Mouse (Mus musculus) midbrain, embryonic 12.5 days (tissue): ENCODE results near the gene Fance. TPM values are rescaled to one million over a fixed set of nuclear protein-coding genes. Genes with fewer than 3 reads are reported as not detected.
A peak's percentile ranks its signal among the peaks of the same experiment; 100 is the strongest.

ENCODE experiments used
- ATAC-seq: fragments of 200-750 bp; cut with Nextera tagmentation; 2 replicates; pipeline ENCODE4 v1.8.0; 2017; ENCODE audit warnings: low read depth, moderate TSS enrichment, moderate library complexity; ENCODE audit not compliant: low FRiP score
- H3K27ac ChIP-seq: fragments of 300-500 bp; sonication (generic); replicated peaks from 2 replicates; pipeline ENCODE4 v1.5.1; 2016; ENCODE audit warnings: mild to moderate bottlenecking
- H3K27me3 ChIP-seq: fragments of 300-500 bp; sonication (generic); 2 replicates; pipeline ENCODE4 v1.6.1; 2016; ENCODE audit warnings: mild to moderate bottlenecking
- H3K36me3 ChIP-seq: fragments of 300-500 bp; sonication (generic); 2 replicates; pipeline ENCODE4 v1.6.1; 2016
- H3K4me1 ChIP-seq: fragments of 300-500 bp; sonication (generic); 2 replicates; pipeline ENCODE4 v1.6.1; 2016
- H3K4me2 ChIP-seq: fragments of 300-500 bp; sonication (generic); replicated peaks from 2 replicates; pipeline ENCODE4 v1.6.1; 2016; ENCODE audit warnings: mild to moderate bottlenecking, moderate library complexity
- H3K4me3 ChIP-seq: fragments of 300-500 bp; sonication (generic); 2 replicates; pipeline ENCODE4 v1.5.1; 2016; ENCODE audit warnings: mild to moderate bottlenecking
- H3K9ac ChIP-seq: fragments of 300-500 bp; sonication (generic); replicated peaks from 2 replicates; pipeline ENCODE4 v1.6.1; 2016; ENCODE audit warnings: mild to moderate bottlenecking, moderate library complexity
- H3K9me3 ChIP-seq: fragments of 300-500 bp; sonication (generic); 2 replicates; pipeline ENCODE4 v1.6.1; 2016; ENCODE audit warnings: mild to moderate bottlenecking
- WGBS: fragments of 180-500 bp; shearing (Covaris S2); methylation state at CpG from one replicate; pipeline ENCODE4 v1.1.7; 2016; 5-methylcytosine and 5-hydroxymethylcytosine counted together
- polyA plus RNA-seq: library from polyadenylated mRNA; unstranded; fragments of >200 nt; fragmentation: Nextera tagmentation; extraction: Ambion mirVana; gene quantifications from 2 replicates; pipeline ENCODE4 v1.2.1, GENCODE M21; 2016

Fance gene
- polyA plus RNA-seq, 1 experiment from 2014 or later: 28.5 TPM

- no peak overlapping the region for H3K27ac ChIP-seq
- H3K9me3 ChIP-seq: no peaks in the 10 kb centered on the region
- no peak overlapping the region for H3K4me2 ChIP-seq
- WGBS: 31% methylated on average over 4 of the region's 4 CpGs
- H3K9ac ChIP-seq: no peak overlapping the region
- no peak for ATAC-seq
- no peak overlapping the region for H3K4me3 ChIP-seq
- H3K4me1 ChIP-seq: peaks cover 42% of the 10 kb centered on the region
- peaks cover 4% of the 10 kb centered on the region for H3K36me3 ChIP-seq
- H3K27me3 ChIP-seq: peaks cover 26% of the 10 kb centered on the region; the same call in 1 of the 2 replicates
Measured at GRCm38 (mm10) chr17:28344050-28344607, 30.8 kb downstream of the Fance start.

DNA sequence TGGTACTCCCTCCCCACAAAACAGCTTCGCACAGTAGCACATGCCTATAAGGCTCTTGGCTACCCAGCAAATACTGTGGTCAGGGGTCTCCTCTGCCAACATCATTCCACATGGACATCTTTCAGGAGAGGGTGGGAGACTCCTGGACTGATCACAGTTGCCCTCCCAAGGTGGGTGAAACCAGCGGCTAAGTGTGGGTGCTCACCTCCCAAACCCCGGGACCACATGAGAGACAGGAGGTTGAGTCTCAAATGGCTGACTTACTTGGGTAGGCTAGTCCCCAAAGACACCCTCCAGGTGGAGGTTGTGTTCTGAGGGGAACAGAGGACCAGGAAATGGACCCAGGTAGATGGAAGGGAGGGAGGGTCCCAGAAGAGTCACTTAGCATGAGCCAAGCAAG is 31.4 kb downstream of the Fance start:
- no peak overlapping the region for H3K4me3 ChIP-seq
- H3K4me1 ChIP-seq: peaks cover 48% of the 10 kb centered on the region

DNA sequence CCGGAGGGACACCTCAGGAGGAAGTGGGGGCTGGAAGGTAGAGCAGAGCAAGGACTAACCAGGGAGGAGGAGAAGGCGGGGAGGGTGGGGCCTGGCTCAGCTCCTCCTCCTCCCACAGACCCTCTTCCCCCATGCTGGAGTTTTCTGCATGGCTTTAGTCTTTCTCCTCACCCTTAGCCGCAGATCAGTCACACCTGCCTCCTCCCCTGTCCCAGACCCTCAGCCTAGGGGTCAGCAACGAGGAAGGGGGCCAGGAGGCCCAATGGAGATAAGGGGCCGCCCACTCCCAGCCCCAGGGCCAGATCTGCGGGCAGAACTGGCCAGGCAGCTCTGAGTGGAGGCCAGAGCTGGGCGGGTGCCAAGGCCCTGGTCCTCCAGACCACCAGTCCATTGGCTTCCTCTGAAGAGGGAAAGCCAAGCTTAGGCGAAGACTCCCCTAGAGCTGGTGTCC is 32.0 kb downstream of the Fance start:
- Histone ChIP-seq H3K36me3 (no peaks in the 10 kb centered on the region), H3K4me2 (no peak overlapping the region), H3K9me3 (no peaks in the 10 kb centered on the region), H3K4me3 (no peak overlapping the region), H3K9ac (0 out of 2 replicates have a peak overlapping the region, but pooled peaks have one; percentile 21), H3K27me3 (peaks cover 31% of the 10 kb centered on the region; the same call in 1 of the 2 replicates), H3K4me1 (peaks cover 53% of the 10 kb centered on the region), H3K27ac (peak overlapping the region; percentile 25; the same call in 1 of the 2 replicates)
- 14% methylated on average over 8 of the region's 8 CpGs for WGBS
- ATAC-seq: no peak

More for the DNA sequence above, 31.4 kb downstream of the Fance start:
- H3K36me3 ChIP-seq: peaks cover 3% of the 10 kb centered on the region
- WGBS: 52% methylated on average over 3 of the region's 3 CpGs
- H3K9me3 ChIP-seq: no peaks in the 10 kb centered on the region
- H3K9ac ChIP-seq: no peak overlapping the region
- H3K27ac ChIP-seq: no peak overlapping the region
- H3K27me3 ChIP-seq: peaks cover 30% of the 10 kb centered on the region; the same call in 1 of the 2 replicates
- no peak overlapping the region for H3K4me2 ChIP-seq
- no peak for ATAC-seq

GRCm38 (mm10) chr17:28345882-28346281 is 32.6 kb downstream of the Fance start:
- H3K9me3 ChIP-seq: no peaks in the 10 kb centered on the region
- H3K36me3 ChIP-seq: no peaks in the 10 kb centered on the region
- H3K27me3 ChIP-seq: peaks cover 32% of the 10 kb centered on the region
- 0 out of 2 replicates have a peak overlapping the region, but pooled peaks have one; percentile 12 for H3K9ac ChIP-seq
- ATAC-seq: no peak
- WGBS: 11% methylated on average over 10 of the region's 10 CpGs
- peaks cover 49% of the 10 kb centered on the region for H3K4me1 ChIP-seq
- H3K4me2 ChIP-seq: no peak overlapping the region
- H3K27ac ChIP-seq: peak overlapping the region; percentile 25; the same call in 1 of the 2 replicates
- no peak overlapping the region for H3K4me3 ChIP-seq

DNA sequence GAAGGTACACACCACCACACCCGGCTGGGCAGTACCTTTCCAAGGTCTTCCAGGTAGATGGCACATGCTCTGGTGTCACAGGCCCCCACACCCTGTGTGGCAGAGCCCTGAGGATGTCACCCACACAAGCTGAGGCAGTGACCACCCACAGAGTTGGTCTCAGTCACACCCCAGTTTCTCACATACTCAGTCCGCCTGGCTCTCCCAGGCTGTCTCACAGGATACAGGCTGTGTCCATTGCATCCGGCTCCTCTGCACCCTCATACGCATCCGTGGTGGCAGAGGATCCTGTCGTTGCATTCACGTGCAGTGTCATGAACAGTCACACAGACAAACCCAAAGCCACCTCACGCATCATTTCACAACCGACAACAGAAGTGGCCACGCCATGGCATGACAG is 34.0 kb downstream of the Fance start:
- H3K9ac ChIP-seq: no peak overlapping the region
- H3K27ac ChIP-seq: no peak overlapping the region
- H3K27me3 ChIP-seq: peaks cover 42% of the 10 kb centered on the region
- no peak overlapping the region for H3K4me2 ChIP-seq
- H3K4me1 ChIP-seq: peaks cover 52% of the 10 kb centered on the region
- H3K36me3 ChIP-seq: no peaks in the 10 kb centered on the region
- no peaks in the 10 kb centered on the region for H3K9me3 ChIP-seq
- WGBS: 86% methylated on average over 10 of the region's 10 CpGs
- H3K4me3 ChIP-seq: no peak overlapping the region
- ATAC-seq: no peak

DNA sequence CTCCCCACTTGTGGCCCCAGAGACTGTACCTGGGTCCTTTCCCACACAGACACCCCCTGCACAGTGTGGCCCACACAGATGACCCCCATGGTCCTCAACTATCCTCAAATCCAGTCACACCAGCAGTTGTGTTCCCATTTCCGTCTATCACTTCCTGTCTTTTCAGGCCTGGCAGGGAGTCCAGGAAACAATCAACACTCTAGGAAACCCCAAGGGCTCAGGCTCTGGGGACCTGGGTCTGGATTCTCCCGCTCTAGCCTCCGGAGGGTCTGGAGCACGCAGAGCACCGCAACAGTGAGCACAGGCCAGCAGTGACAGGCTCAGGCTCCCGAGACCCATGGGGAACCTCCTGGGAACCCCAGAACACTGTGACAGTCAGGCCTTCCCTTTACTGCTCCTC is 34.9 kb downstream of the Fance start:
- H3K4me1 ChIP-seq: peaks cover 52% of the 10 kb centered on the region
- no peaks in the 10 kb centered on the region for H3K36me3 ChIP-seq
- peaks cover 46% of the 10 kb centered on the region for H3K27me3 ChIP-seq
- H3K4me3 ChIP-seq: no peak overlapping the region
- no peak overlapping the region for H3K9ac ChIP-seq
- no peak overlapping the region for H3K4me2 ChIP-seq
- ATAC-seq: no peak
- WGBS: 56% methylated on average over 6 of the region's 6 CpGs
- H3K27ac ChIP-seq: no peak overlapping the region
- no peaks in the 10 kb centered on the region for H3K9me3 ChIP-seq

- Histone ChIP-seq H3K4me3 (peak overlapping the region; percentile 63), H3K9ac (peak overlapping the region; percentile 77), H3K4me2 (peak overlapping the region; percentile 88), H3K36me3 (no peaks in the 10 kb centered on the region), H3K27me3 (peaks cover 51% of the 10 kb centered on the region), H3K4me1 (peaks cover 50% of the 10 kb centered on the region), H3K27ac (peak overlapping the region; percentile 55; the same call in 1 of the 2 replicates), H3K9me3 (no peaks in the 10 kb centered on the region)
- ATAC-seq: no peak
- WGBS: 15% methylated on average over 12 of the region's 13 CpGs
Measured at GRCm38 (mm10) chr17:28349264-28349880, 36.1 kb downstream of the Fance start.

DNA sequence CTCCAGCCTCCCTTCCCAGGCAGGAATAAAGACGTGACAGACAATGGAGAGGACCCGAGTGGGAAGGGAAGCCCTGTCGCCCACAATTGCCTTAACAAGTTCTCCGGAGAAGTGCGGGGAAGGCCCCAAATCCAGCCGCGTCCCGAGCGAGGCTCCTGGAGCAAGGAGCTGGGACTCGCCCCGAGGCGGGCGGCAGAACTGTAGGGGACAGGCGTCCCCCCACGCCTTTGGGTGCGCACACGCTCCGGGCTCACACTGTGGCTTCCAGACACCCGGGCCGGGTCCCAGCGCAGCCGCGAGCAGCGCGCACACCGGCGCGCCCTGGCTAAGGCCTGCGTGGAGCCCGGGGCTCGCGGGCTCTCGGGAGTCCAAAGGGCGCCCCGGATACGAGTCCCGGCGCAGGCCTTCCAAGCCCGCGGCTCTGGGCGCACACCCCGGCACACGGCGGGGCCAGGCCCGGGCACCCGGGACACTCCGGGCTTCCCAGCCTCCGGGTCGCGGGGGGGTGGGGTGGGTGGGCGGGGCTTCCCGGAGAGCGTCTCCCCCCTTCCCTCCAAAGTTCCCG is 36.7 kb downstream of the Fance start:
- ATAC-seq: peak; percentile 39
- Histone ChIP-seq H3K4me2 (peak overlapping the region; percentile 88), H3K27ac (peak overlapping the region; percentile 55), H3K4me1 (peaks cover 48% of the 10 kb centered on the region), H3K27me3 (peaks cover 51% of the 10 kb centered on the region), H3K4me3 (peak overlapping the region; percentile 63), H3K9me3 (no peaks in the 10 kb centered on the region), H3K9ac (peak overlapping the region; percentile 77), H3K36me3 (no peaks in the 10 kb centered on the region)
- WGBS: under 1% methylated on average over 52 of the region's 54 CpGs

DNA sequence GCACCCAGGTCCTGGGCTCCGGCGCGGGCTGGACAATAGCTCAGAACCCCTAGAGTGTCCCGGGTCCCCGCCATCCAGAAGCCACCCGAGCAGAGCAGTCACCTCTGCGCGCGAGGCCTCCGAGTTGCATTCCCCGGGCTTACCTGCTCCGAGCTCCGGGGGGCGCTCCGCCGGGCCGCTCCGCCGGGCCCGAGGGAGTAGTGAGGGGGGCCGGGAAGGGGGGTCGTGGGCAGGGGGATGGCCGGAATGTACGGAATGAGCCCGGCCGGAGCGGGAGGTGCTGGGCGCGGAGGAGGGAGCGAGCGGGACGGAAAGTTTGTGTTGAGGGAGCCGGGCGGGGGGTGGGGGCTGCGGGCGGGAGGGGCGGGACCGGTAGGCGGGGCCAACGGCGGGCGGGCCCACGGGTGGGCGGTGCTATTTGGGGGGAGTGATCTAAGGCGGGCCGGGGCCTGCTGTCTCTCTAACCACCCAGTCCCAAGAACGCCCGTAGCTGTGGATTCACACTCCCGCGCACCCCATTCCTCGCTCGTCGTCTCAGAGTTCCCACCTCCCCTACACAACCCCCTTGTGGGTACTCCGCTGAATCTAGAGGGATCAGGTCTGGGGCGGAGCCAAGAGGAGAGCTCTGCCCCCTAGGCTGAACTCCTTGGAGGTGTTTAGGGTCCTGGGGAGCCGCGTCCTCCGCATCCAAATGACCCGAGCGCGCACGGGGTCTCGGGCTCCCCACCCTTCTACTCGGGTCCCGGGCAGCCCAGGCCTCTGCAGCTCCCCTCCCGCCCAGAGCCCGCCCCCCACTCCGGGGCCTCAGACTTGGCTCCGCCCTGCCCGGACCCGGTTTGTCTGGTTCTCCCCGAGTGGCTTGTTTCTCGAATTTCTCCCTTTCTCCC is 37.4 kb downstream of the Fance start, which contains the start of gene Tead3:
Gene Tead3 (minus strand): TSS at position 352 of the 887 bp plus-strand sequence.
- Histone ChIP-seq H3K4me3 (peak within 1 kb of the TSS; percentile 63), H3K9ac (peak within 1 kb of the TSS; percentile 77), H3K4me2 (peak within 1 kb of the TSS; percentile 88), H3K27ac (peak within 1 kb of the TSS; percentile 65), H3K9me3 (no peaks in the 10 kb centered on the region), H3K36me3 (no peaks in the 10 kb centered on the region), H3K27me3 (peaks cover 51% of the 10 kb centered on the region), H3K4me1 (peaks cover 41% of the 10 kb centered on the region)
- peak; percentile 78 for ATAC-seq
- WGBS: under 1% methylated on average over 73 of the region's 73 CpGs

DNA sequence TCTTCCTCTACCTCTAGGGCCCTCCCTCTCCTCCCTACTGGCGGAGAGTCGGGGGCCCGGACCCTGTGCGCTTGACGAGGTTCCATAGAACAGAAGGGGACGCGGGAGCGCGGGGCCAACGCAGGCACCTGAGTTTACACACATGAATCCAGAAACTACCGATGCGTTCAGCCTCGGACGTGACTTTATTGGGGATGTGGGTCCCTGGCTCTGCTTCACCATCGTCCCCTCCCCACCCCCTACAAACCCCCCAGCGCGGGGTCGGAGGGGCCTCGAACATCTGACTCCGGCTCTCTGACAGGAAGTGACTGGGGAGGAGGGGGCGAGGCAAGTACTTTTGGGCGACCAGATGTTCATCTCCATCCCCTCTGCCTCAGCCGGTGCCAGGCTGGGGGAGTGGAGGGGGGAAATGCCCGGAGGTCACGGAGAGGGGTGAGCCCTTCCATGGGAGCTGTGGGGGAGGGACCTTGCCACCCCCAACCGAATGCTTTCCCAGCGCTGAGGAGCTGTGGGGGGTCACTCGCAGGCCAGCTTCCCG is 38.1 kb downstream of the Fance start:
- Histone ChIP-seq H3K27ac (peak overlapping the region; percentile 65; the same call in 1 of the 2 replicates), H3K4me2 (peak overlapping the region; percentile 88), H3K9me3 (no peaks in the 10 kb centered on the region), H3K27me3 (peaks cover 52% of the 10 kb centered on the region), H3K4me3 (peak overlapping the region; percentile 63), H3K9ac (peak overlapping the region; percentile 60), H3K36me3 (no peaks in the 10 kb centered on the region), H3K4me1 (peaks cover 36% of the 10 kb centered on the region)
- WGBS: under 1% methylated on average over 29 of the region's 29 CpGs
- ATAC-seq: no peak

DNA sequence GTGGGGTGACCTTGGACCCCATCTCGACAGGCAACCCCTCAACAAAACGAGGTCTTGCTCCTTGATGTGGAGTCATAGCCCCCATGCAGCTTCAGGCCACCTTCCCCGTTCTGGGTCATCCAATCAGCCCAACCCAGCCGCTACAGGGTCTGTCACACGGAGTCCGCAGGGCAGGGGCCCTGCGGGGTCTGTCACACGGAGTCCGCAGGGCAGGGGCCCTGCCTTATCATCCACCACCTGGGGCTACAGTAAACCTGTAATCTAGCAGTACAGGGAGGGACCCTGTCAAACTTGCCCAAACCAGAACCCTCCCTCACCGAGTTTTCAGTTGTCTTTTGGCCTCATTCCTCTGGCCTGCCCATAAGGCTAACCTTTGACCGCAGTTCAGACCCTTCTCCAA is 38.7 kb downstream of the Fance start:
- Histone ChIP-seq H3K27me3 (peaks cover 58% of the 10 kb centered on the region), H3K36me3 (no peaks in the 10 kb centered on the region), H3K27ac (no peak overlapping the region), H3K9me3 (no peaks in the 10 kb centered on the region), H3K4me1 (peaks cover 36% of the 10 kb centered on the region), H3K4me3 (no peak overlapping the region), H3K9ac (no peak overlapping the region), H3K4me2 (peak overlapping the region; percentile 88; the same call in 1 of the 2 replicates)
- WGBS: 14% methylated on average over 11 of the region's 11 CpGs
- no peak for ATAC-seq
